Mouse (Mus musculus): ENCODE measurements around the gene Preb. TPM values are rescaled to one million over a fixed set of nuclear protein-coding genes. Genes with fewer than 3 reads are reported as not detected.

Gene Preb
- total and polyA plus RNA-seq, 3 experiments: 87.3 to 145 (median 96.5) TPM

DNA sequence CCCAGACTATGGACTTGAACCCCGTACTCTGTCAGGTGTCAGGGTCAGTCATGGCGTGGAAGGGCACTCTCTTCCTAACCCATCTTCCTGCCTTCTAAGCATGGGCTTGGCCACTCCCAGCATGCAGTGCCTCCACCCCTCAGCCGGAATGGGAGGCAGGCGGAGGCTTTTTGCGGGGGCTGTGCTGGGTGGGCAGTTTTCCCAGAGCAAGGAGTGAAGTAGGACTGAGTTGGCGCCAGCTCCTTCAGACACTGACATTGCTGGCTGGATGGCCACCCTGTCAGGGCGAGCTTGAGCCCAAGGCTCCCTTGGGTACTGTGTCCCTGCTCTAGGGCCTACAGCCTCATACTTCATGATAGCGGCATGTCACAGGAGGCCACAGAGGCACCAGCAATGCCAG lies 8.3 kb upstream of the Preb start, which contains the start of gene Tcf23 (continued):
- TF ChIP-seq ZC3H11A (IDR thresholded peaks at IDR 0.05; ENCODE audit: low read depth, low read length): no peak
- TF ChIP-seq ZNF384 (IDR thresholded peaks at IDR 0.05; ENCODE audit: low read depth, low read length): no peak

DNA sequence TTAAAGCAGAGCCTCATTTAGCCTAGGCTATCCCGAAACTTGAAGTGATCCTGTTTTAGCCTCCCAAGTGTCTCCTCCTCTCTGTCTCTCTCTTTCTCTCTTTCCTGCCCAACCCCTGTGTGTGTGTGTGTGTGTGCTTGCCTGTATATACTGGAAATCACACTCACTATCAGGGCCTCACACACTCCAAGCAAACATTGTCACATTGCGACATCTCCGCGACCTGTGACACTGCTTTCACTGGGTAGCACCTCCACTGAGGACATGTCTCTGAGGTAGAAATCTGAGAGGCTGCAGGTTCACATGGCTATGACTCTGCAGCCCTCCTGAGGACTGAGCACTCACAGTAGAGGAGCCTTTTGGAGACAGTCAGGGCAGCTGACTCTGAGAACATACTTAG lies 6.0 kb upstream of the Preb start:
- TF ChIP-seq CHD1 (IDR thresholded peaks at IDR 0.05; ENCODE audit: low read depth, low read length): no peak
- no peak for TF ChIP-seq MAX (IDR thresholded peaks at IDR 0.05; ENCODE audit: low read length)
- TF ChIP-seq IRF4 (IDR thresholded peaks at IDR 0.05; ENCODE audit: low read depth, low read length): no peak
- TF ChIP-seq BHLHE40 (IDR thresholded peaks at IDR 0.05; ENCODE audit: low read depth, low read length): no peak
- no peak for TF ChIP-seq MAZ (IDR thresholded peaks at IDR 0.05; ENCODE audit: low read depth, low read length)
- TF ChIP-seq JUN (IDR thresholded peaks at IDR 0.05; ENCODE audit: insufficient read depth, low read depth, low read length): no peak
- no peak for TF ChIP-seq KAT2A (IDR thresholded peaks at IDR 0.05; ENCODE audit: insufficient replicate concordance, low read length)
- TF ChIP-seq NELFE (IDR thresholded peaks at IDR 0.05; ENCODE audit: low read depth, low read length): no peak
- no peak for TF ChIP-seq USF2 (conservative IDR thresholded peaks at IDR 0.05; ENCODE audit: low read depth, low read length)
- no peak for TF ChIP-seq JUND (conservative IDR thresholded peaks at IDR 0.05; ENCODE audit: low read depth, low read length)
- no peak for TF ChIP-seq CTCF (conservative IDR thresholded peaks at IDR 0.05 in 1 of 2, IDR thresholded peaks at IDR 0.05 in 1 of 2; ENCODE audit: low read depth in 2 of 2, low read length in 2 of 2)
- TF ChIP-seq SMC3 (IDR thresholded peaks at IDR 0.05; ENCODE audit: low read depth, low read length): no peak
- TF ChIP-seq MYC (IDR thresholded peaks at IDR 0.05; ENCODE audit: low read depth, low read length): no peak
- TF ChIP-seq GABPA (IDR thresholded peaks at IDR 0.05; ENCODE audit: insufficient replicate concordance, low read depth, low read length): no peak
- no peak for TF ChIP-seq ETS1 (conservative IDR thresholded peaks at IDR 0.05; ENCODE audit: low read depth, low read length)
- TF ChIP-seq MAFK (IDR thresholded peaks at IDR 0.05; ENCODE audit: insufficient replicate concordance, low read length): no peak
- TF ChIP-seq USF1 (IDR thresholded peaks at IDR 0.05; ENCODE audit: low read depth, low read length): no peak
- no peak for TF ChIP-seq ZKSCAN1 (IDR thresholded peaks at IDR 0.05; ENCODE audit: borderline replicate concordance, low read depth, low read length)
- no peak for TF ChIP-seq ZMIZ1 (IDR thresholded peaks at IDR 0.05; ENCODE audit: low read depth, low read length)
- no peak for TF ChIP-seq TBP (conservative IDR thresholded peaks at IDR 0.05; ENCODE audit: low read depth, low read length)

More for the DNA sequence above, 6.0 kb upstream of the Preb start:
- no peak for DNase-seq (ENCODE audit: extremely low read depth)
- dilution Hi-C loops (cut with MboI; ENCODE audit: extremely low pct_ligation_motif_present, extremely low pct_unique_long_range_greater_than_20kb, low sequenced_read_pairs) (no loop called here), in situ Hi-C loops (cut with MboI; ENCODE audit: low pct_ligation_motif_present, low pct_unique_long_range_greater_than_20kb, low sequenced_read_pairs) (no loop called here)
- Histone ChIP-seq H3K36me3 (replicated peaks in 1 of 2; ENCODE audit: control insufficient read depth in 1 of 2, insufficient read depth in 1 of 2, low read length in 1 of 2) (no peaks in the 10 kb centered on the region), H3K4me1 (ENCODE audit: control insufficient read depth in 1 of 2, insufficient read depth in 2 of 2) (peaks cover 2 to 6% of the 10 kb centered on the region in 2 experiments), H3K27me3 (replicated peaks) (peaks cover 30% of the 10 kb centered on the region), H3K79me2 (replicated peaks; ENCODE audit: control insufficient read depth, extremely low read depth, insufficient read depth, poor library complexity, severe bottlenecking) (no peaks in the 10 kb centered on the region), H3K27ac (ENCODE audit: insufficient read depth, low read depth) (no peak overlapping the region), H3K4me3 (replicated peaks in 1 of 3; ENCODE audit: low read depth in 2 of 3, low read length in 2 of 3, poor library complexity in 1 of 3) (no peak overlapping the region), H3K9me3 (replicated peaks; ENCODE audit: low read length) (peaks cover 5% of the 10 kb centered on the region), H3K9ac (ENCODE audit: insufficient read depth, low read depth) (no peak overlapping the region), H3K4me2 (ENCODE audit: insufficient read depth, low read depth, poor library complexity, severe bottlenecking) (no peak overlapping the region)

Data from CH12.LX (cell line).